Comparison of ENCODE assay signal across 22 mouse cellular contexts in the genomic region with DNA sequence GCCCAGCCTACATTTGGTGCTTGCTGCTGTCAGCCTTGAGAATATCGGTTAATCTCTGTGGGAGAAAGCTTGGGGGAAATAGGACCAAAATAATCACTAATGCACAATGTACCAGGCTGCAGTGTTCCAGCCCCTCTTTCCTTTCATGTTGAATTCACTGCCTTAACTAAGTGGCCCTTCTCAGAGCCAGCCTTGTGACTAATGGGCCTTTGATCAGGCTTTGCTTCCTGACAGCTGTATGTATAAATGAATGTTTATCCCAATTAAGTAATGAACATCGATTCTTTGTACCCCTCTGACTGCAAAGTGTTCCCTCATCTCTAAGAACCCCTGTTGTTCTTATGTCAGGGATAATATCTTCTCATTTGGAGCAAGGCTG. TPM values are rescaled to one million over a fixed set of nuclear protein-coding genes. Genes with fewer than 3 reads are reported as not detected.
DNase-seq lines count a peak whose midpoint lies in the region; ATAC-seq and TF ChIP-seq lines count a peak whose summit lies in the region.
"Had no signal": no experiment of that assay in that cellular context is flagged by ENCODE, and none has a peak within 500 bp of the region (broad histone marks: within the 10 kb centered on the region; RNA-seq: fewer than 3 reads in every experiment).

No protein-coding gene starts in this region.

- no peak overlapping the region for H3K9ac ChIP-seq in intestine, embryonic 14.5 days (ENCODE audit: low read length)
- no peak overlapping the region for H3K9ac ChIP-seq in intestine, embryonic 16.5 days (ENCODE audit: low read depth, low read length)
- no peak overlapping the region for H3K9ac ChIP-seq in forebrain, embryonic 16.5 days (replicated peaks; ENCODE audit: low read depth, low read length)
- no peak overlapping the region for H3K9ac ChIP-seq in midbrain, postnatal 0 days (replicated peaks; ENCODE audit: low read length, poor library complexity, severe bottlenecking)

- 72% methylated on average over 2 of the region's 2 CpGs for WGBS in intestine, embryonic 14.5 days
- 74% methylated on average over 2 of the region's 2 CpGs for WGBS in intestine, embryonic 16.5 days
- WGBS in forebrain, embryonic 10.5 days = 29% methylated on average over 2 of the region's 2 CpGs
- 9% methylated on average over 2 of the region's 2 CpGs for WGBS in forebrain, embryonic 16.5 days
- WGBS in midbrain, postnatal 0 days = 16% methylated on average over 2 of the region's 2 CpGs

- H3K9me3 ChIP-seq in intestine, embryonic 14.5 days (ENCODE audit: control insufficient read depth, low read length) = no peaks in the 10 kb centered on the region
- H3K9me3 ChIP-seq in intestine, embryonic 16.5 days (ENCODE audit: control insufficient read depth, low read length) = no peaks in the 10 kb centered on the region
- no peaks in the 10 kb centered on the region for H3K9me3 ChIP-seq in forebrain, embryonic 10.5 days
- no peaks in the 10 kb centered on the region for H3K9me3 ChIP-seq in forebrain, embryonic 16.5 days (ENCODE audit: control insufficient read depth, low read length)
- H3K9me3 ChIP-seq in midbrain, postnatal 0 days (ENCODE audit: low read length) = no peaks in the 10 kb centered on the region

- no peaks in the 10 kb centered on the region for H3K4me1 ChIP-seq in intestine, embryonic 14.5 days (replicated peaks; ENCODE audit: control insufficient read depth, insufficient read depth, low read length)
- no peaks in the 10 kb centered on the region for H3K4me1 ChIP-seq in intestine, embryonic 16.5 days (ENCODE audit: control insufficient read depth, insufficient read depth, low read length)
- H3K4me1 ChIP-seq in forebrain, embryonic 10.5 days = peaks cover 20% of the 10 kb centered on the region
- H3K4me1 ChIP-seq in forebrain, embryonic 16.5 days (replicated peaks; ENCODE audit: control insufficient read depth, insufficient read depth, low read length) = peaks cover 12% of the 10 kb centered on the region
- no peaks in the 10 kb centered on the region for H3K4me1 ChIP-seq in midbrain, postnatal 0 days (ENCODE audit: insufficient read depth, low read length)

- H3K36me3 ChIP-seq in intestine, embryonic 14.5 days (ENCODE audit: control insufficient read depth, insufficient read depth, low read length) = no peaks in the 10 kb centered on the region
- H3K36me3 ChIP-seq in intestine, embryonic 16.5 days (ENCODE audit: control insufficient read depth, insufficient read depth, low read length) = no peaks in the 10 kb centered on the region
- H3K36me3 ChIP-seq in forebrain, embryonic 10.5 days (replicated peaks) = no peaks in the 10 kb centered on the region
- no peaks in the 10 kb centered on the region for H3K36me3 ChIP-seq in forebrain, embryonic 16.5 days (ENCODE audit: control insufficient read depth, insufficient read depth)
- H3K36me3 ChIP-seq in midbrain, postnatal 0 days (ENCODE audit: insufficient read depth, low read length) = no peaks in the 10 kb centered on the region

- H3K27me3 ChIP-seq in intestine, embryonic 14.5 days (replicated peaks; ENCODE audit: control insufficient read depth, insufficient read depth, low read length) = no peaks in the 10 kb centered on the region
- H3K27me3 ChIP-seq in intestine, embryonic 16.5 days (replicated peaks; ENCODE audit: control insufficient read depth, insufficient read depth, low read length) = no peaks in the 10 kb centered on the region
- peaks cover 91% of the 10 kb centered on the region for H3K27me3 ChIP-seq in forebrain, embryonic 10.5 days (ENCODE audit: poor library complexity, severe bottlenecking)
- peaks cover 14% of the 10 kb centered on the region; the same call in 1 of the 2 replicates for H3K27me3 ChIP-seq in forebrain, embryonic 16.5 days (replicated peaks; ENCODE audit: control insufficient read depth, insufficient read depth, low read length)
- no peaks in the 10 kb centered on the region for H3K27me3 ChIP-seq in midbrain, postnatal 0 days (ENCODE audit: insufficient read depth, low read length)

- H3K4me2 ChIP-seq in intestine, embryonic 14.5 days (ENCODE audit: low read length) = no peak overlapping the region
- H3K4me2 ChIP-seq in intestine, embryonic 16.5 days (ENCODE audit: low read depth, low read length) = no peak overlapping the region
- H3K4me2 ChIP-seq in forebrain, embryonic 16.5 days (ENCODE audit: low read length) = no peak overlapping the region
- H3K4me2 ChIP-seq in midbrain, postnatal 0 days (ENCODE audit: low read depth, low read length, poor library complexity, severe bottlenecking) = no peak overlapping the region
- H3K4me2 ChIP-seq: liver, embryonic 11.5 days had no signal

- no peak for ATAC-seq in intestine, embryonic 14.5 days (replicated peaks; ENCODE audit: low FRiP score, low TSS enrichment, low read depth)
- ATAC-seq in intestine, embryonic 16.5 days = no peak
- ATAC-seq in forebrain, embryonic 16.5 days = peak; percentile 72
- no peak for ATAC-seq in midbrain, postnatal 0 days (ENCODE audit: low FRiP score)

- H3K4me3 ChIP-seq in intestine, embryonic 14.5 days (ENCODE audit: low read depth, low read length) = no peak overlapping the region
- no peak overlapping the region for H3K4me3 ChIP-seq in intestine, embryonic 16.5 days (ENCODE audit: low read length)
- no peak overlapping the region for H3K4me3 ChIP-seq in forebrain, embryonic 10.5 days
- no peak overlapping the region for H3K4me3 ChIP-seq in forebrain, embryonic 16.5 days (replicated peaks; ENCODE audit: low read length)
- no peak overlapping the region for H3K4me3 ChIP-seq in midbrain, postnatal 0 days (ENCODE audit: low read depth, low read length)
- H3K4me3 ChIP-seq: erythroblast, embryonic 14.5 days had no signal

- DNase-seq in intestine, embryonic 14.5 days (ENCODE audit: low spot score) = peak; percentile 24
- peak; percentile 21 for DNase-seq in forebrain, embryonic 10.5 days (ENCODE audit: extremely low spot score, low spot score)
- peak; percentile 9 for DNase-seq in midbrain, postnatal 0 days (ENCODE audit: low spot score)
- DNase-seq in kidney, adult 8-10 months = no peak
- no peak for DNase-seq in thymus, postnatal 14 days
- DNase-seq in right cerebral cortex, postnatal 4 days = no peak
- DNase-seq: cerebellum, postnatal 10 days; gastrocnemius, postnatal 10 days; heart, adult 18-20 months; heart, postnatal 4 days; kidney, adult 9 months; kidney, postnatal 25 days; lung, adult 2 months; lung, postnatal 36 days; spleen, adult 18-20 months; thymus, postnatal 4 days had no signal

- no peak overlapping the region for H3K27ac ChIP-seq in intestine, embryonic 14.5 days (ENCODE audit: low read depth)
- no peak overlapping the region for H3K27ac ChIP-seq in intestine, embryonic 16.5 days (ENCODE audit: low read length)
- no peak overlapping the region for H3K27ac ChIP-seq in forebrain, embryonic 10.5 days
- H3K27ac ChIP-seq in forebrain, embryonic 16.5 days (ENCODE audit: low read length) = peak overlapping the region; percentile 9; the same call in 1 of the 2 replicates
- H3K27ac ChIP-seq in midbrain, postnatal 0 days (ENCODE audit: low read depth, low read length) = no peak overlapping the region

- TF ChIP-seq CTCF in midbrain, postnatal 0 days (IDR thresholded peaks at IDR 0.05) = no peak

RNA-seq across cellular contexts. Expression of gene Ankfn1, which starts 11.7 kb away (rescaled TPM):
- polyA plus RNA-seq in intestine, embryonic 14.5 days (2014; fragmentation: Nextera tagmentation; extraction: Ambion mirVana) = 0.30 and 0.73 TPM in 2 replicates
- polyA plus RNA-seq in intestine, embryonic 16.5 days (2015; fragmentation: Nextera tagmentation; extraction: Ambion mirVana) = 0.06 and 0.18 TPM in 2 replicates
- 2.1 and 2.8 TPM in 2 replicates for polyA plus RNA-seq in forebrain, embryonic 10.5 days (2016; fragmentation: Nextera tagmentation; extraction: Ambion mirVana)
- polyA plus RNA-seq in forebrain, embryonic 16.5 days (2015; fragmentation: Nextera tagmentation; extraction: Ambion mirVana) = 3.1 and 5.2 TPM in 2 replicates
- total RNA-seq in midbrain, postnatal 0 days (2014; rRNA removed) = 25.4 and 32.0 TPM in 2 replicates
- 6.1 and 7.5 TPM in 2 replicates for polyA plus RNA-seq in midbrain, postnatal 0 days (2015; fragmentation: Nextera tagmentation; extraction: Ambion mirVana)
- total RNA-seq: heart, postnatal 4 days had no signal
- polyA plus RNA-seq: C2C12; erythroblast, embryonic 14.5 days; heart, embryonic 14.5 days; liver, embryonic 11.5 days had no signal

Comparison
In these comparisons a context has a peak if more than half of its experiments do, and no peak if none do; other contexts are left out.
1. DNase-seq: peak in intestine, embryonic 14.5 days (single experiment), forebrain, embryonic 10.5 days (single experiment) and midbrain, postnatal 0 days (single experiment); none in kidney, adult 8-10 months (0 of 2), thymus, postnatal 14 days (single experiment) and right cerebral cortex, postnatal 4 days (single experiment).